Mouse (Mus musculus): ENCODE measurements around the gene Trmu.
A peak's percentile ranks its signal among the peaks of the same experiment; 100 is the strongest.

The Trmu gene

GRCm38 (mm10) chr15:85896284-85896683, 17.2 kb downstream of the Trmu start:
- peak; percentile 90 for DNase-seq (ENCODE audit: low read depth, low spot score)

- DNase-seq (ENCODE audit: low read depth, low spot score) = no peak
Observed at GRCm38 (mm10) chr15:85897113-85897512, 18.0 kb downstream of the Trmu start.

GRCm38 (mm10) chr15:85899396-85899795, 20.3 kb downstream of the Trmu start:
- no peak for DNase-seq (ENCODE audit: low read depth, low spot score)

- DNase-seq (ENCODE audit: low read depth, low spot score) = no peak
Observed at GRCm38 (mm10) chr15:85900318-85900717, 21.2 kb downstream of the Trmu start.

GRCm38 (mm10) chr15:85900801-85901200, 21.7 kb downstream of the Trmu start:
- no peak for DNase-seq (ENCODE audit: low read depth, low spot score)

GRCm38 (mm10) chr15:85902505-85902904, 23.4 kb downstream of the Trmu start:
- no peak for DNase-seq (ENCODE audit: low read depth, low spot score)

GRCm38 (mm10) chr15:85903826-85904225, 24.7 kb downstream of the Trmu start:
- no peak for DNase-seq (ENCODE audit: low read depth, low spot score)

GRCm38 (mm10) chr15:85908660-85909491, 29.8 kb downstream of the Trmu start:
- no peak for DNase-seq (ENCODE audit: low read depth, low spot score)

GRCm38 (mm10) chr15:85909492-85909829, 30.3 kb downstream of the Trmu start:
- DNase-seq (ENCODE audit: low read depth, low spot score) = no peak

GRCm38 (mm10) chr15:85909931-85910330, 30.8 kb downstream of the Trmu start:
- no peak for DNase-seq (ENCODE audit: low read depth, low spot score)

GRCm38 (mm10) chr15:85913605-85914004, 34.5 kb downstream of the Trmu start:
- DNase-seq (ENCODE audit: low read depth, low spot score) = peak; percentile 86

- no peak for DNase-seq (ENCODE audit: low read depth, low spot score)
Observed at GRCm38 (mm10) chr15:85919191-85919891, 40.2 kb downstream of the Trmu start.

- no peak for DNase-seq (ENCODE audit: low read depth, low spot score)
Observed at GRCm38 (mm10) chr15:85919892-85920248, 40.8 kb downstream of the Trmu start.

GRCm38 (mm10) chr15:85921855-85922254, 42.7 kb downstream of the Trmu start:
- DNase-seq (ENCODE audit: low read depth, low spot score) = no peak

GRCm38 (mm10) chr15:85928161-85928560, 49.0 kb downstream of the Trmu start:
- no peak for DNase-seq (ENCODE audit: low read depth, low spot score)

GRCm38 (mm10) chr15:85935627-85936049, 56.5 kb downstream of the Trmu start:
- DNase-seq (ENCODE audit: low read depth, low spot score) = no peak

Measured in CD4-positive, CD25-positive, alpha-beta regulatory T cell, adult 2 months (primary cell).